In the genomic region with DNA sequence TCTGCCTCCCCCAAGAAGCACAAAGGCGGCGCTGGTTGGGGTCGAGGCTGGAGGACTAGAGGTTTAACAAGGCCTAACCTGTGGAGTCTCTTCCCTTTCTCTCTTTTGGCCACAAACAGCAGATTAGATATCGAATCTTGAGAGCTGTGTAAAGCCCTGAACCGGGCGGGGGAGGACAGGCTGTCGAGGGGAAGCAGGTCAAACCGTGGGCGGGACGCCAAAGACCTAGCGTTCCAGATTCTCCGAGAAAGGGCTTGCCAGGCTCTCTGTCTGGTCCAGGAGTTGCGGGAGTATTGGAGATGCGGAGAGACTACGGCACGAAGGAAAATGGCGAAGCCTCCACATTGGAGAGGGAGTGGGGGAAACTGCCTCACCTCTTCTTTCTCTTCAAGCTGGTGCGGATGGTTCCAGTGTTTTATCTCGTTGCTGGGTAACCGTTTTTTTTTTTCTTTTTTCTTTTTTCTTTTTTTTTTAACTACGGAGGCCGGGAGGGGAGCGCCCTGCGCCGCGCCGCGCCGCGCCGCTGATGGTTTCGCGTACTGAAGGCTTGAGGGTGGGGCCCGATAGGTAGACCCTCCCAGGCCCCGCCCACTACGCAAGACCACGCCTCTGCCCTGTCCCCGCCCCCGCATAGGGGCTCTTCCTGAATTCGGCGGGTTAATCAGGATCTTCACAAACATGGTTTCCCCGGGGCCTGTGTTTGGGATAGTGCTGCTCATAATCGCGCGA, we compare ENCODE assay signal across 8 mouse cellular contexts. TPM values are rescaled to one million over a fixed set of nuclear protein-coding genes. Genes with fewer than 3 reads are reported as not detected.
DNase-seq lines count a peak whose midpoint lies in the region; ATAC-seq lines count a peak whose summit lies in the region.

A gene (minus strand): TSS at position 541 of the 729 bp plus-strand sequence.

- peak; percentile 84 to 86 for DNase-seq in adrenal gland, adult 18-20 months (ENCODE audit: low spot score in 2 of 2)
- DNase-seq in embryo, embryonic 11 days, result peak; percentile 96
- DNase-seq in gastrocnemius, postnatal 25 days, result peak; percentile 90
- DNase-seq in intestine, embryonic 14.5 days (ENCODE audit: low spot score), result peak; percentile 95
- peak; percentile 84 to 89 for DNase-seq in left cerebral cortex, postnatal 14 days (ENCODE audit: low spot score in 2 of 2)
- DNase-seq in mesoderm, embryonic 11.5 days (ENCODE audit: low read depth, low spot score), result peak; percentile 94
- DNase-seq in right cerebral cortex, postnatal 36 days (ENCODE audit: low spot score in 2 of 2), result peak; percentile 81 to 82
- peak; percentile 93 for DNase-seq in yolk sac, embryonic 10.5 days (ENCODE audit: low spot score)

- peak; percentile 97 for ATAC-seq in intestine, embryonic 14.5 days (replicated peaks; ENCODE audit: low FRiP score, low TSS enrichment, low read depth)

- H3K4me1 ChIP-seq in intestine, embryonic 14.5 days (replicated peaks; ENCODE audit: control insufficient read depth, insufficient read depth, low read length), result peaks cover 6% of the 10 kb centered on the region

- peak within 1 kb of the TSS; percentile 72 for H3K9ac ChIP-seq in intestine, embryonic 14.5 days (ENCODE audit: low read length)

- H3K27ac ChIP-seq in intestine, embryonic 14.5 days (ENCODE audit: low read depth), result peak within 1 kb of the TSS; percentile 77

- no peaks in the 10 kb centered on the region for H3K9me3 ChIP-seq in intestine, embryonic 14.5 days (ENCODE audit: control insufficient read depth, low read length)

- intact Hi-C loops in left cerebral cortex, postnatal 14 days (cut with DNase I), result loop anchor here (2.0 kb wide), 2 partner anchors 61 to 153 kb away; a partner anchor contains a TSS

- H3K27me3 ChIP-seq in intestine, embryonic 14.5 days (replicated peaks; ENCODE audit: control insufficient read depth, insufficient read depth, low read length), result no peaks in the 10 kb centered on the region

- no peaks in the 10 kb centered on the region for H3K36me3 ChIP-seq in intestine, embryonic 14.5 days (ENCODE audit: control insufficient read depth, insufficient read depth, low read length)

- H3K4me3 ChIP-seq in intestine, embryonic 14.5 days (ENCODE audit: low read depth, low read length), result peak within 1 kb of the TSS; percentile 67

- peak within 1 kb of the TSS; percentile 73 for H3K4me2 ChIP-seq in intestine, embryonic 14.5 days (ENCODE audit: low read length)

- under 1% methylated on average over 45 of the region's 45 CpGs for WGBS in intestine, embryonic 14.5 days

RNA-seq across cellular contexts. Expression of the gene that starts here (rescaled TPM):
- 1 to 10 TPM; 3.3 to 4.4 TPM for total RNA-seq in adrenal gland, adult 18-20 months (2021)
- total RNA-seq in gastrocnemius, postnatal 25 days (2021), result 1 to 10 TPM; 2.0 to 3.4 TPM
- polyA plus RNA-seq in intestine, embryonic 14.5 days (2014; fragmentation: Nextera tagmentation; extraction: Ambion mirVana), result 4.7 and 4.8 TPM in 2 replicates
- 1 to 10 TPM; 1.3 TPM for total RNA-seq in left cerebral cortex, postnatal 14 days (2021)

Comparison
In these comparisons a context has a peak if more than half of its experiments do, and no peak if none do; other contexts are left out.
1. Peak in every context shown above with its lines: DNase-seq, ATAC-seq, H3K4me3 ChIP-seq and H3K27ac ChIP-seq.